9 mouse cellular contexts compared by ENCODE assay signal in the genomic region with DNA sequence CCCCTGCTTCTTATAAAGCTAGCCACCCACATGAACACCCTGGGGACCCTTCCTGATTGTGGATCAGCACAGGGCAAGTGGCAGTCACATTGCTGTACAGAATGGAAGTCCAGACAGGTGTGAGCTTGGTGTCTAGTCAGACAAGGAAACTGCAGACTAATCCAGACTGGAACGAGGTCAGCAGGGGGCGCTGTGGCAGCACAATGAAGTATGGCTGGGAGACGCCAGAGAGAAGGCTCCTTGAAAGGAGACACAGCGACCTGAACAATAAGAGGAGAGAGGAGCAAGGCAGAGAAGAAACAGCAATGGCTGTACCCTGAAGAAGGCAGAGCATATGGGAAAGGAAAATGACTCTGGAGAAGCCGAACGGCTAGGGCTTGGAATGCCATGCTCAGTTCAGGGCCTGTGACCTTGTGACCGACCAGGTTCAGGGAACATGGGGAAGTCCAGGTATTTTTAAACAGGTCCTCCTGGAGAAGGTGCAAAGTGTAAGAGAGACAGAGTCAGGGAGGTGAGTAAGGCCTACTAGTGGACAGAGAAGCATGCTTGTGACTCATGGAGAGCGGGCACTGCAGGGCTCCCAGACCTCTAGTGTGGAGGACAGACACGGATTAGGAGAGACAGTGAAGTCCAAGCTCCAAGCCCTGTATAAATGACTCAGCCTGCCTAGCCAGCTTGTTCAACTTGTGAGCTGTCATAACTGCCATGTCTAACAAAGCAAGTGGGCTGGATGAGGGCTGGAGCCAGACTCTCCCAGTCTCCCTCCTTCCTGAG.
DNase-seq lines count a peak whose midpoint lies in the region; ATAC-seq and TF ChIP-seq lines count a peak whose summit lies in the region.
"Had no signal": no experiment of that assay in that cellular context is flagged by ENCODE, and none has a peak within 500 bp of the region (broad histone marks: within the 10 kb centered on the region; RNA-seq: fewer than 3 reads in every experiment).

No protein-coding gene starts in this region.

- no peaks in the 10 kb centered on the region for H3K27me3 ChIP-seq in ES-Bruce4 (ENCODE audit: control insufficient read depth, insufficient read depth, low read length, poor library complexity, severe bottlenecking)
- no peaks in the 10 kb centered on the region for H3K27me3 ChIP-seq in forebrain, embryonic 11.5 days (ENCODE audit: control insufficient read depth, insufficient read depth, low read length)
- H3K27me3 ChIP-seq in liver, postnatal 0 days (ENCODE audit: insufficient read depth, low read length): no peaks in the 10 kb centered on the region
- H3K27me3 ChIP-seq in thymus, adult 2 months (ENCODE audit: control insufficient read depth, insufficient read depth, low read length): no peaks in the 10 kb centered on the region
- H3K27me3 ChIP-seq: lung, embryonic 15.5 days had no signal

- peak; percentile 78 for ATAC-seq in forebrain, embryonic 11.5 days (replicated peaks; ENCODE audit: low FRiP score)
- no peak for ATAC-seq in liver, postnatal 0 days

- H3K9me3 ChIP-seq in ES-Bruce4 (replicated peaks; ENCODE audit: control insufficient read depth, insufficient read depth, low read length, poor library complexity, severe bottlenecking): no peaks in the 10 kb centered on the region
- no peaks in the 10 kb centered on the region for H3K9me3 ChIP-seq in forebrain, embryonic 11.5 days (ENCODE audit: control insufficient read depth, low read length)
- no peaks in the 10 kb centered on the region for H3K9me3 ChIP-seq in liver, postnatal 0 days (ENCODE audit: low read length)
- H3K9me3 ChIP-seq: lung, embryonic 15.5 days had no signal

- no peak overlapping the region for H3K9ac ChIP-seq in ES-Bruce4 (ENCODE audit: low read depth, poor library complexity, severe bottlenecking)
- no peak overlapping the region for H3K9ac ChIP-seq in forebrain, embryonic 11.5 days (ENCODE audit: low read length)
- no peak overlapping the region for H3K9ac ChIP-seq in liver, postnatal 0 days (replicated peaks)
- H3K9ac ChIP-seq: lung, embryonic 15.5 days had no signal

- H3K36me3 ChIP-seq in ES-Bruce4 (ENCODE audit: control insufficient read depth, insufficient read depth, low read length, poor library complexity, severe bottlenecking): no peaks in the 10 kb centered on the region
- no peaks in the 10 kb centered on the region for H3K36me3 ChIP-seq in forebrain, embryonic 11.5 days (ENCODE audit: control insufficient read depth, insufficient read depth, low read length)
- H3K36me3 ChIP-seq in liver, postnatal 0 days (replicated peaks; ENCODE audit: insufficient read depth, low read length): no peaks in the 10 kb centered on the region
- H3K36me3 ChIP-seq in thymus, adult 2 months (ENCODE audit: control insufficient read depth, insufficient read depth, low read length): no peaks in the 10 kb centered on the region
- H3K36me3 ChIP-seq: lung, embryonic 15.5 days had no signal

- H3K4me3 ChIP-seq in ES-Bruce4 (ENCODE audit: low read depth, low read length): no peak overlapping the region
- H3K4me3 ChIP-seq in forebrain, embryonic 11.5 days (ENCODE audit: low read depth, low read length): no peak overlapping the region
- H3K4me3 ChIP-seq in liver, postnatal 0 days (ENCODE audit: low read depth, low read length): no peak overlapping the region
- no peak overlapping the region for H3K4me3 ChIP-seq in thymus, adult 2 months (ENCODE audit: control insufficient read depth, insufficient read depth, low read length)
- H3K4me3 ChIP-seq: lung, embryonic 15.5 days had no signal

- TF ChIP-seq POLR2A in ES-Bruce4 (IDR thresholded peaks at IDR 0.05; ENCODE audit: insufficient read depth, low read length): no peak
- no peak for TF ChIP-seq POLR2A in thymus, adult 2 months (IDR thresholded peaks at IDR 0.05; ENCODE audit: control insufficient read depth, extremely low read depth, insufficient read depth, low read length, poor library complexity)

- no peak overlapping the region for H3K27ac ChIP-seq in ES-Bruce4 (ENCODE audit: insufficient read depth, low read length)
- H3K27ac ChIP-seq in forebrain, embryonic 11.5 days (ENCODE audit: low read depth, low read length): no peak overlapping the region
- H3K27ac ChIP-seq in liver, postnatal 0 days (ENCODE audit: low read depth): no peak overlapping the region
- no peak overlapping the region for H3K27ac ChIP-seq in thymus, adult 2 months (ENCODE audit: control insufficient read depth, insufficient read depth, low read length)
- H3K27ac ChIP-seq: lung, embryonic 15.5 days had no signal

- peak; percentile 73 for DNase-seq in c-Kit-negative CD71-positive TER-119-positive erythroid progenitor cells, embryonic 14.5 days (ENCODE audit: low read depth, low spot score)
- DNase-seq in forebrain, embryonic 11.5 days (ENCODE audit: low spot score): peak; percentile 86
- DNase-seq in heart, postnatal 36 days: peak; percentile 76 to 84
- peak; percentile 78 for DNase-seq in layer of hippocampus, adult 11-12 months (ENCODE audit: low spot score)
- peak; percentile 82 for DNase-seq in liver, postnatal 0 days
- peak; percentile 67 for DNase-seq in ovary, postnatal 10 days (ENCODE audit: low spot score)
- peak; percentile 72 for DNase-seq in thymus, adult 2 months

- no peak for TF ChIP-seq EP300 in ES-Bruce4 (IDR thresholded peaks at IDR 0.05; ENCODE audit: insufficient read depth, low read depth, low read length)
- TF ChIP-seq EP300 in liver, postnatal 0 days (IDR thresholded peaks at IDR 0.05; ENCODE audit: low read depth): no peak

- 48% methylated on average over 9 of the region's 9 CpGs for WGBS in forebrain, embryonic 11.5 days
- 47% methylated on average over 9 of the region's 9 CpGs for WGBS in liver, postnatal 0 days (ENCODE audit: insufficient replicate concordance)
- WGBS in thymus, adult 2 months: 48% methylated on average over 9 of the region's 9 CpGs

- H3K4me2 ChIP-seq in forebrain, embryonic 11.5 days (ENCODE audit: low read depth, low read length, severe bottlenecking): no peak overlapping the region
- H3K4me2 ChIP-seq in liver, postnatal 0 days (ENCODE audit: low read depth, low read length): no peak overlapping the region
- H3K4me2 ChIP-seq: lung, embryonic 15.5 days had no signal

- intact Hi-C loops in heart, postnatal 36 days (cut with DNase I): loop anchor here (1.0 to 5.0 kb wide), 3 partner anchors 131 to 196 kb away; no protein-coding TSS in a partner anchor

- peaks cover 2% of the 10 kb centered on the region for H3K4me1 ChIP-seq in ES-Bruce4 (ENCODE audit: control insufficient read depth, insufficient read depth, low read length)
- H3K4me1 ChIP-seq in forebrain, embryonic 11.5 days (replicated peaks; ENCODE audit: control insufficient read depth, insufficient read depth, low read length): no peaks in the 10 kb centered on the region
- no peaks in the 10 kb centered on the region for H3K4me1 ChIP-seq in liver, postnatal 0 days (ENCODE audit: insufficient read depth)
- H3K4me1 ChIP-seq in thymus, adult 2 months (replicated peaks; ENCODE audit: control insufficient read depth, insufficient read depth, low read length): no peaks in the 10 kb centered on the region
- H3K4me1 ChIP-seq: lung, embryonic 15.5 days had no signal

- peak; percentile 77 for TF ChIP-seq CTCF in ES-Bruce4 (IDR thresholded peaks at IDR 0.05; ENCODE audit: low read depth, low read length)
- peak; percentile 89 for TF ChIP-seq CTCF in liver, postnatal 0 days (IDR thresholded peaks at IDR 0.05; ENCODE audit: low read depth)
- TF ChIP-seq CTCF in thymus, adult 2 months (IDR thresholded peaks at IDR 0.05; ENCODE audit: borderline replicate concordance, control insufficient read depth, extremely low read depth, insufficient read depth, low read length, poor library complexity): no peak; the same call in 1 of the 2 replicates
